Mouse (Mus musculus) kidney, adult 2 months (tissue): ENCODE results near the gene Atp2c1.

Source experiments
- CTCF ChIP-seq: fragments of 200-500 bp; conservative IDR thresholded peaks from 2 replicates; pipeline ENCODE4 v1.5.1; 2011; ENCODE audit warnings: low read depth, mild to moderate bottlenecking, control low read depth, low read length, moderate library complexity, mixed read lengths; ENCODE audit not compliant: insufficient read depth, insufficient read length
- POLR2A ChIP-seq: fragments of 200-500 bp; IDR thresholded peaks from one replicate; pipeline ENCODE4 v1.6.1; 2011; ENCODE audit warnings: low read depth, low read length, control low read depth

GRCm38 (mm10) chr9:105519278-105519883 is 7.7 kb downstream of the Atp2c1 start:
- TF ChIP-seq POLR2A (no peak), CTCF (no peak)
